Mouse (Mus musculus) ES-Bruce4 (cell line): ENCODE results near the gene Sel1l3. TPM values are rescaled to one million over a fixed set of nuclear protein-coding genes. Genes with fewer than 3 reads are reported as not detected.

Experiments used
- H3K27ac ChIP-seq: 2 replicates; pipeline ENCODE4 v1.5.1; 2012; ENCODE audit warnings: low read length, inconsistent platforms; ENCODE audit not compliant: insufficient read depth
- H3K27me3 ChIP-seq: 2 replicates; pipeline ENCODE4 v1.6.1; 2012; ENCODE audit warnings: mild to moderate bottlenecking, low read length, inconsistent platforms; ENCODE audit not compliant: control insufficient read depth, poor library complexity, insufficient read depth, severe bottlenecking
- H3K36me3 ChIP-seq: 2 replicates; pipeline ENCODE4 v1.6.1; 2012; ENCODE audit warnings: inconsistent platforms, mild to moderate bottlenecking, low read length, moderate library complexity; ENCODE audit not compliant: control insufficient read depth, poor library complexity, insufficient read depth, severe bottlenecking
- H3K4me1 ChIP-seq: one replicate; pipeline ENCODE4 v1.8.1; 2011; ENCODE audit warnings: low read length; ENCODE audit not compliant: control insufficient read depth, insufficient read depth
- H3K4me3 ChIP-seq: 2 replicates; pipeline ENCODE4 v1.5.1; 2011; ENCODE audit warnings: low read depth, mild to moderate bottlenecking, low read length
- H3K9ac ChIP-seq: 2 replicates; pipeline ENCODE4 v1.6.1; 2012; ENCODE audit warnings: low read depth, mild to moderate bottlenecking, inconsistent platforms; ENCODE audit not compliant: poor library complexity, severe bottlenecking
- H3K9me3 ChIP-seq: replicated peaks from 2 replicates; pipeline ENCODE4 v1.6.1; 2012; ENCODE audit warnings: mild to moderate bottlenecking, low read length, inconsistent platforms; ENCODE audit not compliant: control insufficient read depth, poor library complexity, insufficient read depth, severe bottlenecking
- CTCF ChIP-seq: IDR thresholded peaks from one replicate; pipeline ENCODE4 v1.8.1; 2011; ENCODE audit warnings: low read depth, low read length
- EP300 ChIP-seq: IDR thresholded peaks from 2 replicates; pipeline ENCODE4 v1.6.1; 2011; ENCODE audit warnings: low read depth, low read length; ENCODE audit not compliant: insufficient read depth
- POLR2A ChIP-seq: IDR thresholded peaks from one replicate; pipeline ENCODE4 v1.8.1; 2011; ENCODE audit warnings: low read length; ENCODE audit not compliant: insufficient read depth
- polyA plus RNA-seq: library from polyadenylated mRNA; stranded (reverse); fragments of >200 nt; gene quantifications from 2 replicates; pipeline ENCODE4 v1.2.4, GENCODE M21; 2011; ENCODE audit warnings: low read depth; ENCODE audit not compliant: missing spikeins, insufficient read depth, insufficient read length

The Sel1l3 gene
- polyA plus RNA-seq, 1 experiment: 6.1 TPM

DNA sequence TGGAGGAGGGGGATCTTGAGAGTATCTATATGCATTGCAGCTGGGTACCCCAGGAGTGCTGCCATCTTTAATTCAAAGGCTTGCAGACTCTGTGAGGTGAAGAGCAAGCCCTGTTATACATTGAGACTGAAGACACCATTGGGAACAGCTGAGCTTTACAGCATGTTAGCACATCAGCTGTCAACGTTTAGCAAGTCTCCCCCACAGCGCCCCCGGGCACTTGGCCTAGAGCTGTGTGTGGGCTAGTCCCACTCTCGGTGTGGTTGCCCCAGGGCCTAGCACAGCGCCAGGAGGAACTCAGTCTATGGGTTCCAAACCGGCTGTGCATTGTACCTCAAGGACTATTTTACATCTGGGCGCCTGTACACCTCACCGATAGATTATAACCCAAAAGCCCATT is 51.3 kb downstream of the Sel1l3 start:
- Histone ChIP-seq H3K27me3 (no peaks in the 10 kb centered on the region), H3K9me3 (no peaks in the 10 kb centered on the region), H3K27ac (no peak overlapping the region), H3K4me3 (no peak overlapping the region), H3K36me3 (no peaks in the 10 kb centered on the region), H3K4me1 (no peaks in the 10 kb centered on the region), H3K9ac (no peak overlapping the region)
- TF ChIP-seq EP300 (no peak), POLR2A (no peak), CTCF (no peak)

- TF ChIP-seq EP300: no peak
- TF ChIP-seq CTCF: no peak
- TF ChIP-seq POLR2A: no peak
- Histone ChIP-seq H3K9ac (no peak overlapping the region), H3K4me1 (no peaks in the 10 kb centered on the region), H3K4me3 (no peak overlapping the region), H3K27me3 (no peaks in the 10 kb centered on the region), H3K9me3 (no peaks in the 10 kb centered on the region), H3K27ac (no peak overlapping the region), H3K36me3 (no peaks in the 10 kb centered on the region)
Observed at GRCm38 (mm10) chr5:53161506-53162186, 52.1 kb downstream of the Sel1l3 start.

- Histone ChIP-seq H3K9ac (no peak overlapping the region), H3K4me3 (no peak overlapping the region), H3K27ac (no peak overlapping the region), H3K36me3 (no peaks in the 10 kb centered on the region), H3K9me3 (no peaks in the 10 kb centered on the region), H3K4me1 (no peaks in the 10 kb centered on the region), H3K27me3 (no peaks in the 10 kb centered on the region)
- TF ChIP-seq POLR2A (no peak), CTCF (no peak), EP300 (no peak)
Observed at GRCm38 (mm10) chr5:53160207-53160606, 53.5 kb downstream of the Sel1l3 start.

DNA sequence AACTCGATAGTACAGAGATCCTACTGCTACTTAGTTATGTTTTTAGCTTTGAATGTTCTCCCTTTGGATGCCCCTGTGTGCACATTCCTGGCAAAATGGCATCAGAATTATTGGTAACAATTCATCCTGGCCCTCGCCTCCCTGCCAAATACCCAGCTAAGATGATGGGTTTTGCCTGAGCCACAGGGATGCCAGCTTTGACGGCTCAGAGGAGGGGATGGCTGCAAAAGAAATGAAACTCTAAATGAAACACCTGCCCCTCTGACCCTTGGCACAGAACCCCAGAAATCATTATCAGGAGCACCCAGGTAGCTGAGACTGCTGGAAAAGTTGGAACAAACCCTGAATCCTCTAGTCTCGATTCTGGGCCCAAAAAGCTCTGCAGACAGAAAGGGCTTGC is 54.1 kb downstream of the Sel1l3 start:
- H3K4me1 ChIP-seq: no peaks in the 10 kb centered on the region
- H3K27me3 ChIP-seq: no peaks in the 10 kb centered on the region
- no peak overlapping the region for H3K9ac ChIP-seq
- TF ChIP-seq POLR2A: no peak
- TF ChIP-seq EP300: no peak
- TF ChIP-seq CTCF: no peak
- no peak overlapping the region for H3K4me3 ChIP-seq
- no peak overlapping the region for H3K27ac ChIP-seq
- H3K9me3 ChIP-seq: no peaks in the 10 kb centered on the region
- H3K36me3 ChIP-seq: no peaks in the 10 kb centered on the region

DNA sequence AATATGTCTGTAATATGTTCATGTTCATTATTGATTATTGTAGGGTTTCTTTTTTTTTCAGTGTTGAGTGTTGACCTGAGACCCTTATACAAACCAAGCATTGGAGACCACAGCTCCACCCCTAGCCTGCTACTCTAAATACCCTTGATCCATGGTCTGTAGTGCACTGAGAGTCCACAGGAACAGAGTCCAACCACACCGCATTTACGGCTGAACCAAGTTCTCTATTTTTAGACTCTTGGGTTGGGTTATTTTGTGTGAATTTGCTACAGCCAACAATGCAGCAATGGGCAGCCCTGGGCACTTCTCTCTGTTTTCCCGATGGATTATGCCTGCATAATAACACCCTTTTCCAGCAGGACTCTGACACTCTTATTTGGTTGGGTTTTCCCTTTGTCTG is 54.6 kb downstream of the Sel1l3 start:
- Histone ChIP-seq H3K36me3 (no peaks in the 10 kb centered on the region), H3K9me3 (no peaks in the 10 kb centered on the region), H3K4me1 (no peaks in the 10 kb centered on the region), H3K27me3 (no peaks in the 10 kb centered on the region), H3K4me3 (no peak overlapping the region), H3K27ac (no peak overlapping the region), H3K9ac (no peak overlapping the region)
- no peak for TF ChIP-seq POLR2A
- no peak for TF ChIP-seq CTCF
- no peak for TF ChIP-seq EP300

DNA sequence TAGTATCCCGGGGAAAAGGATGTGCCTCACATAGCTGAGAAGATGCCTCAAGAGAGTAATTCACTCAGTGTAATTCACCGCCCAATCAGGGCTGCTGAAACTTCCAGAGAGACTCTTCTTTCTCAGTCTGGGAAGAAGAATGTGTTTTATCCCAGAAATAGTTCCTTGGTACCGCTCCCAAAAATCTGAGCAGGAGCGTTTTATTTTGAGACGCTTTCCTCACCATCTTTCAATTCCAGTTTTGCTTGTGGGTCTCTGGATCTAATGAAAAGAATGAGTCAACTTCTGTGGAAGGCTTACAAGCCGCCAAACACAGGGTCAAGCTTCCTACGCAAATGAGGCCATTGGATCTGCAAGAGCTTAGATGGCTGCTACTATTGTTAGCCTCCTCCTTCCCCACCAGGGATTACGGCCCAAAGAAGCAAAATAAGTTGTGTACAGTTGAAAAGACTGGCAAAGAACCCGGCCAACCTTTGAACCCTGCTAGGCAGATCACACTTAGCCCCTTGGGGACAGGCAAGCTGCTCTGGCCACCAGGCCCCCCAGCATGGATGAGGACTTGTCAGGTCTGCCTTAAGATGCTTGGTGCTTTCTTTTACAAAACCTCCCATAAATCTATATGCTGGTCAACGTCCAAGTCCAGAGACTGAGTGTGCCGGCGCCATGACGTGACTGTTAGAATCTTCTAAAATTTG is 57.6 kb downstream of the Sel1l3 start:
- Histone ChIP-seq H3K4me1 (no peaks in the 10 kb centered on the region), H3K4me3 (no peak overlapping the region), H3K36me3 (no peaks in the 10 kb centered on the region), H3K27me3 (no peaks in the 10 kb centered on the region), H3K9me3 (no peaks in the 10 kb centered on the region), H3K9ac (no peak overlapping the region), H3K27ac (no peak overlapping the region)
- TF ChIP-seq CTCF: no peak
- no peak for TF ChIP-seq POLR2A
- TF ChIP-seq EP300: no peak
